Mouse (Mus musculus) embryonic facial prominence, embryonic 14.5 days (tissue): ENCODE data around the gene Rusc2. TPM values are rescaled to one million over a fixed set of nuclear protein-coding genes. Genes with fewer than 3 reads are reported as not detected.

Experiments
- ATAC-seq: fragments of 200-750 bp; cut with Nextera tagmentation; 2 replicates; pipeline ENCODE4 v1.8.0; 2017; ENCODE audit warnings: low read depth, moderate number of reproducible peaks, moderate TSS enrichment
- DNase-seq: peaks from one replicate; pipeline ENCODE4 v3.0.0-alpha.2; 2015; ENCODE audit warnings: low spot score
- H3K27ac ChIP-seq: fragments of 300-500 bp; sonication (generic); replicated peaks from 2 replicates; pipeline ENCODE4 v1.5.1; 2014; ENCODE audit warnings: low read depth, mild to moderate bottlenecking, low read length, moderate library complexity
- H3K27me3 ChIP-seq: fragments of 300-500 bp; sonication (generic); replicated peaks from 2 replicates; pipeline ENCODE4 v1.6.1; 2014; ENCODE audit warnings: low read length; ENCODE audit not compliant: control insufficient read depth, insufficient read depth
- H3K36me3 ChIP-seq: fragments of 300-500 bp; sonication (generic); 2 replicates; pipeline ENCODE4 v1.6.1; 2014; ENCODE audit warnings: low read length, mixed read lengths; ENCODE audit not compliant: control insufficient read depth, insufficient read depth
- H3K4me1 ChIP-seq: fragments of 300-500 bp; sonication (generic); 2 replicates; pipeline ENCODE4 v1.6.1; 2014; ENCODE audit warnings: antibody characterized with exemption, low read length; ENCODE audit not compliant: control insufficient read depth, insufficient read depth
- H3K4me2 ChIP-seq: fragments of 300-500 bp; sonication (generic); 2 replicates; pipeline ENCODE4 v1.6.1; 2014; ENCODE audit warnings: low read depth, mild to moderate bottlenecking, low read length, moderate library complexity, mixed read lengths
- H3K4me3 ChIP-seq: fragments of 300-500 bp; sonication (generic); 2 replicates; pipeline ENCODE4 v1.5.1; 2014; ENCODE audit warnings: low read depth, mild to moderate bottlenecking, low read length
- H3K9ac ChIP-seq: fragments of 300-500 bp; sonication (generic); 2 replicates; pipeline ENCODE4 v1.6.1; 2014; ENCODE audit warnings: low read depth, mild to moderate bottlenecking, low read length, moderate library complexity, mixed read lengths
- H3K9me3 ChIP-seq: fragments of 300-500 bp; sonication (generic); 2 replicates; pipeline ENCODE4 v1.6.1; 2016; ENCODE audit warnings: low read length; ENCODE audit not compliant: control insufficient read depth
- WGBS: fragments of 180-500 bp; shearing (Covaris S2); extraction: QIAGEN DNeasy Blood & Tissue Kit; methylation state at CpG from one replicate; pipeline ENCODE4 v1.1.7; 2014; 5-methylcytosine and 5-hydroxymethylcytosine counted together
- polyA plus RNA-seq: library from polyadenylated mRNA; unstranded; fragments of >200 nt; fragmentation: Nextera tagmentation; extraction: Ambion mirVana; gene quantifications from 2 replicates; pipeline ENCODE4 v1.2.1, GENCODE M21; 2014

Rusc2 gene
- 11.3 and 11.5 TPM in 2 replicates for polyA plus RNA-seq

GRCm38 (mm10) chr4:43381408-43382154 is at the start of gene Rusc2:
Gene Rusc2, plus strand, starts transcription at chr4:43381979.
- peak within 1 kb of the TSS; percentile 88 for H3K9ac ChIP-seq
- DNase-seq (peak; percentile 92), ATAC-seq (peak; percentile 95)
- H3K27me3 ChIP-seq, result no peaks in the 10 kb centered on the region; the same call in 1 of the 2 replicates
- WGBS, result 1% methylated on average over 43 of the region's 63 CpGs
- peak within 1 kb of the TSS; percentile 90 for H3K4me2 ChIP-seq
- H3K4me3 ChIP-seq, result peak within 1 kb of the TSS; percentile 70
- no peaks in the 10 kb centered on the region for H3K36me3 ChIP-seq
- peaks cover 20% of the 10 kb centered on the region; the same call in 1 of the 2 replicates for H3K4me1 ChIP-seq
- H3K9me3 ChIP-seq, result no peaks in the 10 kb centered on the region
- H3K27ac ChIP-seq, result peak within 1 kb of the TSS; percentile 55; the same call in 1 of the 2 replicates

GRCm38 (mm10) chr4:43334771-43335170 is 47.0 kb upstream of the Rusc2 start:
- H3K27ac ChIP-seq, result no peak overlapping the region
- H3K4me1 ChIP-seq, result no peaks in the 10 kb centered on the region
- H3K9me3 ChIP-seq, result peaks cover 11% of the 10 kb centered on the region; the same call in 1 of the 2 replicates
- H3K36me3 ChIP-seq, result no peaks in the 10 kb centered on the region
- 60% methylated on average over 2 of the region's 2 CpGs for WGBS
- H3K9ac ChIP-seq, result no peak overlapping the region
- no peak overlapping the region for H3K4me2 ChIP-seq
- H3K4me3 ChIP-seq, result no peak overlapping the region
- DNase-seq, result no peak
- no peaks in the 10 kb centered on the region for H3K27me3 ChIP-seq
- no peak for ATAC-seq

GRCm38 (mm10) chr4:43336176-43336575 is 45.6 kb upstream of the Rusc2 start:
- Histone ChIP-seq H3K4me1 (no peaks in the 10 kb centered on the region), H3K9ac (no peak overlapping the region), H3K4me2 (no peak overlapping the region), H3K9me3 (peaks cover 11% of the 10 kb centered on the region; the same call in 1 of the 2 replicates), H3K36me3 (no peaks in the 10 kb centered on the region), H3K27ac (no peak overlapping the region), H3K4me3 (no peak overlapping the region), H3K27me3 (no peaks in the 10 kb centered on the region)
- no peak for ATAC-seq
- no peak for DNase-seq

- 74% methylated on average over 4 of the region's 4 CpGs for WGBS
- Histone ChIP-seq H3K4me3 (no peak overlapping the region), H3K4me1 (no peaks in the 10 kb centered on the region), H3K9ac (no peak overlapping the region), H3K9me3 (peaks cover 11% of the 10 kb centered on the region; the same call in 1 of the 2 replicates), H3K36me3 (no peaks in the 10 kb centered on the region), H3K27ac (no peak overlapping the region), H3K27me3 (no peaks in the 10 kb centered on the region), H3K4me2 (no peak overlapping the region)
- DNase-seq (no peak), ATAC-seq (no peak)
Measured at GRCm38 (mm10) chr4:43340096-43340804, 41.5 kb upstream of the Rusc2 start.

GRCm38 (mm10) chr4:43341276-43341891 is 40.4 kb upstream of the Rusc2 start:
- no peak overlapping the region for H3K27ac ChIP-seq
- no peaks in the 10 kb centered on the region for H3K27me3 ChIP-seq
- no peak overlapping the region for H3K4me2 ChIP-seq
- H3K9ac ChIP-seq, result no peak overlapping the region
- WGBS, result 75% methylated on average over 7 of the region's 7 CpGs
- H3K36me3 ChIP-seq, result no peaks in the 10 kb centered on the region
- H3K9me3 ChIP-seq, result peaks cover 6% of the 10 kb centered on the region; the same call in 1 of the 2 replicates
- no peaks in the 10 kb centered on the region for H3K4me1 ChIP-seq
- ATAC-seq, result peak; percentile 41; the same call in 1 of the 2 replicates
- H3K4me3 ChIP-seq, result no peak overlapping the region
- DNase-seq, result peak; percentile 32

GRCm38 (mm10) chr4:43342443-43342842 is 39.3 kb upstream of the Rusc2 start:
- ATAC-seq (no peak), DNase-seq (no peak)
- Histone ChIP-seq H3K4me3 (no peak overlapping the region), H3K9me3 (no peaks in the 10 kb centered on the region), H3K4me2 (no peak overlapping the region), H3K27me3 (no peaks in the 10 kb centered on the region), H3K27ac (no peak overlapping the region), H3K36me3 (no peaks in the 10 kb centered on the region), H3K4me1 (no peaks in the 10 kb centered on the region), H3K9ac (no peak overlapping the region)
- 86% methylated on average over 10 of the region's 10 CpGs for WGBS

- no peak for DNase-seq
- 91% methylated on average over 2 of the region's 2 CpGs for WGBS
- H3K27ac ChIP-seq, result no peak overlapping the region
- no peak overlapping the region for H3K4me2 ChIP-seq
- no peak overlapping the region for H3K9ac ChIP-seq
- H3K27me3 ChIP-seq, result no peaks in the 10 kb centered on the region
- no peak for ATAC-seq
- H3K4me3 ChIP-seq, result no peak overlapping the region
- H3K4me1 ChIP-seq, result no peaks in the 10 kb centered on the region
- H3K9me3 ChIP-seq, result no peaks in the 10 kb centered on the region
- H3K36me3 ChIP-seq, result no peaks in the 10 kb centered on the region
Measured at GRCm38 (mm10) chr4:43344932-43345331, 36.8 kb upstream of the Rusc2 start.

GRCm38 (mm10) chr4:43349206-43349605 is 32.6 kb upstream of the Rusc2 start:
- Histone ChIP-seq H3K9me3 (no peaks in the 10 kb centered on the region), H3K27me3 (no peaks in the 10 kb centered on the region), H3K36me3 (no peaks in the 10 kb centered on the region), H3K4me1 (no peaks in the 10 kb centered on the region), H3K9ac (no peak overlapping the region), H3K27ac (no peak overlapping the region), H3K4me3 (no peak overlapping the region), H3K4me2 (no peak overlapping the region)
- no peak for ATAC-seq
- no peak for DNase-seq
- 88% methylated on average over 5 of the region's 5 CpGs for WGBS
